Mouse (Mus musculus) megakaryocyte, embryonic 14.5 days (primary cell): ENCODE measurements around the gene BC005624.

Source experiments
- FLI1 ChIP-seq: IDR thresholded peaks from 2 replicates; pipeline ENCODE4 v1.6.1; 2012; ENCODE audit warnings: low read length, inconsistent platforms, mixed read lengths
- GATA1 ChIP-seq: IDR thresholded peaks from 3 replicates; pipeline ENCODE4 v1.6.1; 2012; ENCODE audit warnings: mixed read lengths, low read length, inconsistent platforms, borderline replicate concordance

DNA sequence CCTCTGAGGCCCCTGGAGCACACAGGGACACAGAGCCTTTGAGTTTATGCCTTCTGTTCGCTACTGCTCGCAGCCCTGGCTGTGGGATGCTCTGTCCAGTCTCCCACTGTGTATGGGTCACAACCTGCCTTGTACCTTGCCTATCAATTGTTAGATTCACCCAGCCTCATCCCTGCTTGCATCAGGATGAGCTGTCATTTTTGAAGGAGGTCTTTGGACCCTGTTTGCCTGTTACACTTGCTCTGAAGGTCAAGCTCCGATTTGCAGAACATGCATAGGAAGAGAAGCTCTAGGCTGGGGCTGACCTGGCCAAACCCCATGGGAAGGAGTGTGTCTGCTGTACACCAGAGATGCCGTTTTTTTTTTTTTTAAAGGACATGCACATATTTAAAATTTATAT is 24.5 kb downstream of the BC005624 start:
- TF ChIP-seq GATA1 (no peak), FLI1 (no peak)
